Mouse (Mus musculus): ENCODE results near the gene Gm38392.

The Gm38392 gene

GRCm38 (mm10) chr3:88276529-88277143 is 10.4 kb downstream of the Gm38392 start:
- WGBS: 51% methylated on average over 7 of the region's 7 CpGs

GRCm38 (mm10) chr3:88276121-88276520 is 10.9 kb downstream of the Gm38392 start:
- WGBS: 81% methylated on average over 2 of the region's 2 CpGs

- WGBS: 95% methylated on average over 4 of the region's 4 CpGs
Measured at GRCm38 (mm10) chr3:88274002-88274401, 13.0 kb downstream of the Gm38392 start.

- WGBS: 89% methylated on average over 3 of the region's 3 CpGs
Measured at GRCm38 (mm10) chr3:88271859-88272258, 15.2 kb downstream of the Gm38392 start.

GRCm38 (mm10) chr3:88271298-88271697 is 15.7 kb downstream of the Gm38392 start:
- 96% methylated on average over 2 of the region's 2 CpGs for WGBS

- WGBS: 93% methylated on average over 5 of the region's 5 CpGs
Measured at GRCm38 (mm10) chr3:88268991-88269390, 18.0 kb downstream of the Gm38392 start.

GRCm38 (mm10) chr3:88268014-88268413 is 19.0 kb downstream of the Gm38392 start:
- WGBS: 81% methylated on average over 6 of the region's 6 CpGs

- 80% methylated on average over 3 of the region's 3 CpGs for WGBS
Measured at GRCm38 (mm10) chr3:88262346-88262745, 24.7 kb downstream of the Gm38392 start.

- 85% methylated on average over 7 of the region's 7 CpGs for WGBS
Measured at GRCm38 (mm10) chr3:88256382-88256781, 30.6 kb downstream of the Gm38392 start.

- WGBS: 83% methylated on average over 6 of the region's 6 CpGs
Measured at GRCm38 (mm10) chr3:88255950-88256349, 31.1 kb downstream of the Gm38392 start.

GRCm38 (mm10) chr3:88254268-88254926 is 32.6 kb downstream of the Gm38392 start, which contains the start of gene Rhbg:
Rhbg (minus strand) TSS chr3:88254709.
- 7% methylated on average over 32 of the region's 34 CpGs for WGBS

- WGBS: 90% methylated on average over 6 of the region's 6 CpGs
Measured at GRCm38 (mm10) chr3:88252739-88253138, 34.3 kb downstream of the Gm38392 start.

- WGBS: 83% methylated on average over 11 of the region's 11 CpGs
Measured at GRCm38 (mm10) chr3:88248406-88248805, 38.6 kb downstream of the Gm38392 start.

GRCm38 (mm10) chr3:88247666-88248065 is 39.3 kb downstream of the Gm38392 start:
- WGBS: 85% methylated on average over 9 of the region's 9 CpGs

GRCm38 (mm10) chr3:88245811-88246210 is 41.2 kb downstream of the Gm38392 start:
- 18% methylated on average over 13 of the region's 13 CpGs for WGBS

GRCm38 (mm10) chr3:88244071-88244470 is 42.9 kb downstream of the Gm38392 start:
- 13% methylated on average over 2 of the region's 2 CpGs for WGBS

- WGBS: 2% methylated on average over 13 of the region's 13 CpGs
Measured at GRCm38 (mm10) chr3:88242531-88242930, 44.5 kb downstream of the Gm38392 start.

GRCm38 (mm10) chr3:88241045-88241786 is 45.8 kb downstream of the Gm38392 start:
- WGBS: 35% methylated on average over 48 of the region's 48 CpGs

GRCm38 (mm10) chr3:88239446-88239845 is 47.6 kb downstream of the Gm38392 start:
- 57% methylated on average over 4 of the region's 4 CpGs for WGBS

- 46% methylated on average over 8 of the region's 8 CpGs for WGBS
Measured at GRCm38 (mm10) chr3:88238866-88239391, 48.1 kb downstream of the Gm38392 start.

- 47% methylated on average over 10 of the region's 10 CpGs for WGBS
Measured at GRCm38 (mm10) chr3:88237556-88238194, 49.3 kb downstream of the Gm38392 start.

GRCm38 (mm10) chr3:88237161-88237555 is 49.9 kb downstream of the Gm38392 start:
- WGBS: 68% methylated on average over 6 of the region's 6 CpGs
